Mouse (Mus musculus) liver, embryonic 11.5 days (tissue): ENCODE results near the gene Foxa3. TPM values are rescaled to one million over a fixed set of nuclear protein-coding genes. Genes with fewer than 3 reads are reported as not detected.
"Not testable (repeated sequence)": the region's sequence is repeated elsewhere in the genome, so short reads cannot be mapped to it uniquely, and the experiment has no call there.

Experiments
- ATAC-seq: fragments of 200-750 bp; cut with Nextera tagmentation; replicated peaks from 2 replicates; pipeline ENCODE4 v1.8.0; 2017; ENCODE audit warnings: moderate number of reproducible peaks, mild to moderate bottlenecking, moderate TSS enrichment, moderate library complexity; ENCODE audit not compliant: low FRiP score
- DNase-seq: peaks from one replicate; pipeline ENCODE4 v3.0.0-alpha.2; 2017; ENCODE audit warnings: low spot score
- H3K27ac ChIP-seq: fragments of 300-500 bp; sonication (generic); 2 replicates; pipeline ENCODE4 v1.5.1; 2014; ENCODE audit warnings: mild to moderate bottlenecking, low read depth, low read length, control low read depth
- H3K27me3 ChIP-seq: fragments of 300-500 bp; sonication (generic); replicated peaks from 2 replicates; pipeline ENCODE4 v1.6.1; 2014; ENCODE audit warnings: low read length, mixed read lengths; ENCODE audit not compliant: control insufficient read depth, insufficient read depth
- H3K36me3 ChIP-seq: fragments of 300-500 bp; sonication (generic); 2 replicates; pipeline ENCODE4 v1.6.1; 2014; ENCODE audit warnings: mild to moderate bottlenecking, low read length, moderate library complexity, mixed read lengths; ENCODE audit not compliant: control insufficient read depth, insufficient read depth
- H3K4me1 ChIP-seq: fragments of 300-500 bp; sonication (generic); replicated peaks from 2 replicates; pipeline ENCODE4 v1.6.1; 2014; ENCODE audit warnings: low read length, mixed read lengths; ENCODE audit not compliant: control insufficient read depth, insufficient read depth
- H3K4me2 ChIP-seq: fragments of 300-500 bp; sonication (generic); 2 replicates; pipeline ENCODE4 v1.6.1; 2014; ENCODE audit warnings: mild to moderate bottlenecking, control low read depth, moderate library complexity
- H3K4me3 ChIP-seq: fragments of 300-500 bp; sonication (generic); 2 replicates; pipeline ENCODE4 v1.5.1; 2014; ENCODE audit warnings: low read depth, low read length, control low read depth
- H3K9ac ChIP-seq: fragments of 300-500 bp; sonication (generic); 2 replicates; pipeline ENCODE4 v1.6.1; 2014; ENCODE audit warnings: low read depth, low read length, control low read depth
- H3K9me3 ChIP-seq: fragments of 300-500 bp; sonication (generic); 2 replicates; pipeline ENCODE4 v1.6.1; 2016; ENCODE audit warnings: low read length, inconsistent platforms, mixed read lengths; ENCODE audit not compliant: control insufficient read depth
- WGBS: fragments of 180-500 bp; shearing (Covaris S2); extraction: QIAGEN DNeasy Blood & Tissue Kit; methylation state at CpG from one replicate; pipeline ENCODE4 v1.1.7; 2014; 5-methylcytosine and 5-hydroxymethylcytosine counted together
- polyA plus RNA-seq: library from polyadenylated mRNA; unstranded; fragments of >200 nt; fragmentation: Nextera tagmentation; extraction: Ambion mirVana; gene quantifications from 2 replicates; pipeline ENCODE4 v1.2.1, GENCODE M21; 2014

Foxa3 gene
- polyA plus RNA-seq, result 29.7 and 32.0 TPM in 2 replicates

DNA sequence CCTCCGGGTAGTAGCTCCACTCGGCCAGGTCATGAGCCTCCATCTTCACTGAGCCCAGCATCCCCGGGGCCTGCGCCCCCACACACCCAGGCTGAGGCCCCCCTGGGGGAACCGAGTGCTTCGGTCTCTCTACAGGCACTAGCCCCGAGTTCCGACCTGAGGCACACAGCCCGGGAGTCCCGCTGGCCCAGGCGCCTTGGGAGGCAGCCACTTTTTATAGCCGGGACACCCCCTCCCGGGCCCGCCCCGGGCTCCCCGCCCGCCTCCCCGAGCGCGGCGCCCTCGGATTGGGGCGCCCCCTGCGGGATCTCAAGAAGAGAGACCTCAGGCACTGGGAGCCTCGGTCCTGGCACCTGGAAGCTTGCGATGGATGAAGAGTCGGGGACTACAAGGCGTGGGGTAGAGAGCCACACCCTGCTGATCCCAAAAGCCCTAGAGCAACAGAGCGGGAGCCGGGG is at the start of gene Foxa3:
Gene Foxa3 (minus strand): TSS at position 182 of the 458 bp plus-strand sequence.
- peak within 1 kb of the TSS; percentile 62; the same call in 1 of the 2 replicates for H3K27ac ChIP-seq
- WGBS, result 4% methylated on average over 30 of the region's 30 CpGs
- DNase-seq, result no peak

DNA sequence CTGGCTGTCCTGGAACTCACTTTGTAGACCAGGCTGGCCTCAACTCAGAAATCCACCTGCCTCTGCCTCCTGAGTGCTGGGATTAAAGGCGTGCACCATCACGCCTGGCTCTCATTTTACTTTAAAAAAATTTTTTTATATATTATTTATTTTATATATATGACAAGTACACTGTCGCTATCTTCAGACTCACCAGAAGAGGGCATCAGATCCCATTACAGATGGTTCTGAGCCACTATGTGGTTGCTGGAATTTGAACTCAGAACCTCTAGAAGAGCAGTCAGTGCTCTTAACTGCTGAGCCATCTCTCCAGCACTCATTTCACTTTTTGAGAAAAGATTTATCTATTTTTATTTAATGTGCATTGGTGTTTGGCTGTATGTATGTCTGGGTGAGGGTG is 47.7 kb upstream of the Foxa3 start:
- H3K27ac ChIP-seq, H3K4me2 ChIP-seq, DNase-seq, H3K4me3 ChIP-seq, ATAC-seq, H3K9ac ChIP-seq, H3K36me3 ChIP-seq, H3K4me1 ChIP-seq, H3K9me3 ChIP-seq: not testable (repeated sequence)
- 48% methylated on average over 3 of the region's 3 CpGs for WGBS
- H3K27me3 ChIP-seq, result peaks cover 15% of the 10 kb centered on the region

More for the DNA sequence above, at the start of gene Foxa3:
- H3K4me2 ChIP-seq, result peak within 1 kb of the TSS; percentile 96
- peak within 1 kb of the TSS; percentile 98 for H3K4me3 ChIP-seq
- ATAC-seq, result peak; percentile 30
- H3K4me1 ChIP-seq, result peaks cover 22% of the 10 kb centered on the region
- peaks cover 36% of the 10 kb centered on the region for H3K27me3 ChIP-seq
- no peaks in the 10 kb centered on the region; the same call in 1 of the 2 replicates for H3K36me3 ChIP-seq
- H3K9ac ChIP-seq, result peak within 1 kb of the TSS; percentile 95
- no peaks in the 10 kb centered on the region for H3K9me3 ChIP-seq

DNA sequence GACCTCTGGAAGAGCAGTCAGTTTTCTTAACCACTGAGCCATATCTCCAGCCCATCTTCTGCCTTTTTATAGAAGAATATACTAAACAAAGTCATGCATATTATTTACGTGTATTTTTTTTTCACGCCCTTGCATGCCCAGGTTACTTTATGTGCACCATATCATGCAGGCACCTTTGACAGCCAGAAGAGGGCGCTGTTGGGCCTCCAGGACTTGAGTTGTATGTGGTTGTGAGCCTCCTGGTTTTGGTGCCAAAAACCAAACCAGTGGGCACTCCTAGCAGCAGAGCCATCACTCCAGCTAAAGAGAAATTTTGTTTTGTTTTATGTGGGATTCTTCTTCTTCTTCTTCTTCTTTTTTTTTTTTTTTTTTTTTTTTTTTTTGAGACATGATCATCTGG is 46.2 kb upstream of the Foxa3 start:
- WGBS, result 39% methylated on average over 3 of the region's 3 CpGs
- Histone ChIP-seq H3K36me3 (no peaks in the 10 kb centered on the region), H3K4me2 (no peak overlapping the region), H3K9me3 (no peaks in the 10 kb centered on the region), H3K9ac (no peak overlapping the region), H3K4me1 (0 out of 2 replicates have a peak, but pooled peaks cover 2% of the 10 kb centered on the region), H3K4me3 (no peak overlapping the region), H3K27me3 (peaks cover 30% of the 10 kb centered on the region), H3K27ac (no peak overlapping the region)
- no peak for DNase-seq
- ATAC-seq, result no peak

DNA sequence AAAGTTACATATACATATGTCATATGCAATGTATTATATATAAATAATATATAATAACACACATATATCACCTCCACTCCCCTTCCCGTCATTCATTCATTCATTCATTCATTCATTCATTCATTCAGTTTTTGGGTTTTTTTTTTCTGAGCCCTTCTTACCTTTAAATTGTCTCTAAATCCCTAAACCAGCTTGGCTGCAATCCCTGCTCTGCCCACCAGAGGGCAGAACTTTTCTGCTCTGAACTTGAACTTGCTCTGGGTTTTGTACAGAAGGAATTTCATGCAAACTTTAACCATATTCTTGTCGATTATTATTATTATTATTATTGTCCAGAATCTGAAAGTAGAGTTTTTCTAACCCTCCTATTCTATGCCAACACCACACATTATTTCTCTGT is 45.4 kb upstream of the Foxa3 start:
- H3K9me3 ChIP-seq, result no peaks in the 10 kb centered on the region
- no peak for DNase-seq
- H3K4me1 ChIP-seq, result 0 out of 2 replicates have a peak, but pooled peaks cover 2% of the 10 kb centered on the region
- no peak overlapping the region for H3K4me2 ChIP-seq
- H3K27ac ChIP-seq, result no peak overlapping the region
- peaks cover 37% of the 10 kb centered on the region for H3K27me3 ChIP-seq
- no peak overlapping the region for H3K4me3 ChIP-seq
- WGBS, result 0% methylated on average over 2 of the region's 2 CpGs
- H3K36me3 ChIP-seq, result no peaks in the 10 kb centered on the region
- no peak for ATAC-seq
- no peak overlapping the region for H3K9ac ChIP-seq

DNA sequence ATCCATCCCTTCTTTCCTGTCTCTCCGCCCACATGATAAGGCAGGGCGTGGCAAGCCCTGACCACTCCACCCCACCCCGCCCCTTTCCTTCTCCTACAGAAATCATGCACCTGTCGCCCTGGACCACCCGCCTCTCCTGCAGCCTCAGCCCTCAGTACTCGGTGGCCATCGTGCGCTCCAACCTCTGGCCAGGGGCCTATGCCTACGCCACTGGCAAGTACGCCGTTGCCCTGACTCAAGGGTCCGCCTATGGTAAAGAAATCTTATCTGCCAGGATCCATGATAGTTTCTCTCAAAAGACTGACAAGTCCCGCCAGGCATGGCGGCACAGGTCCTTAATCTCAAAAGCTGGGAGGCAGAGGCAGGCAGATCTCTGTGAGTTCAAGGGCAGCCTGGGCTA is 44.6 kb upstream of the Foxa3 start:
- Histone ChIP-seq H3K9ac (no peak overlapping the region), H3K4me2 (no peak overlapping the region), H3K4me1 (0 out of 2 replicates have a peak, but pooled peaks cover 2% of the 10 kb centered on the region), H3K4me3 (no peak overlapping the region), H3K36me3 (no peaks in the 10 kb centered on the region), H3K9me3 (no peaks in the 10 kb centered on the region), H3K27ac (no peak overlapping the region), H3K27me3 (peaks cover 40% of the 10 kb centered on the region)
- DNase-seq (no peak), ATAC-seq (no peak)
- 55% methylated on average over 13 of the region's 14 CpGs for WGBS

DNA sequence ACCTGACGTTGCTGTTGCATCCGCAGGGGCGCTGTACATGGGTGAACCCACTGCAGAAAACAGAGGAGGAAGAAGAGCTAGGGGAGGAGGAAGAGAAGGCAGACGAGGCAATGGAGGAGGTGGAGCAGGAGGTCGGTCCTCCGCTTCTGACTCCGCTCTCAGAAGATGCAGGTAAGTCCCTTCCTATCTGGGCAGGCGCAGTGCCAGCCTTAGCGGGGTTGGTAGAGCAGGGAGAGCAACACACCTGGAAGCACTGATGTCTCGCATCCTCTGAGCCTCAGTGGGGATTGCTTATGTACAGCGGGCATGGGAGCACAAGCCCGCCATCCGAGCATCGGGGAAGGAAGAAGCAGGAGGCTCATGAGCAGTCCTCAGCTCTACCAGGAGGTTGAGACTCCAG is 43.7 kb upstream of the Foxa3 start:
- 0 out of 2 replicates have a peak, but pooled peaks cover 2% of the 10 kb centered on the region for H3K4me1 ChIP-seq
- DNase-seq, result no peak
- H3K4me2 ChIP-seq, result no peak overlapping the region
- H3K4me3 ChIP-seq, result no peak overlapping the region
- no peaks in the 10 kb centered on the region for H3K9me3 ChIP-seq
- WGBS, result 31% methylated on average over 14 of the region's 14 CpGs
- peaks cover 40% of the 10 kb centered on the region for H3K27me3 ChIP-seq
- no peak overlapping the region for H3K9ac ChIP-seq
- H3K36me3 ChIP-seq, result no peaks in the 10 kb centered on the region
- no peak overlapping the region for H3K27ac ChIP-seq
- no peak for ATAC-seq

DNA sequence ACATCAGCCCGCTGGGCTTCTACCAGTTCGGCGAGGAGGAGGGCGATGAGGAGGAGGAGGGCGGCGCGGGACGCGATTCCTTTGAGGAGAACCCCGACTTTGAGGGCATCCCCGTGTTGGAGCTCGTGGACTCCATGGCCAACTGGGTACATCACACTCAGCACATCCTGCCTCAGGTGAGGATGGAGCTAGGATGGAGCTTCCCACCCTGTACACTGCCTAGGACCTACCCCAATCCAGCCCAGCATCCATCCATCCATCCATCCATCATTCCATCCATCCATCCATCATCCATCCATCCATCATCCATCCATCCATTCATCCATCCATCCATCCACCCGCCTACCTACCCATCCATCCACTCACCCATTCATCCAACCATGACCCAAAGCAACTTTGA is 42.6 kb upstream of the Foxa3 start:
- 40% methylated on average over 13 of the region's 13 CpGs for WGBS
- Histone ChIP-seq H3K4me1 (0 out of 2 replicates have a peak, but pooled peaks cover 2% of the 10 kb centered on the region), H3K27me3 (peaks cover 40% of the 10 kb centered on the region), H3K27ac (no peak overlapping the region), H3K4me3 (no peak overlapping the region), H3K4me2 (no peak overlapping the region; the same call in 1 of the 2 replicates), H3K9ac (no peak overlapping the region), H3K9me3 (no peaks in the 10 kb centered on the region), H3K36me3 (no peaks in the 10 kb centered on the region)
- DNase-seq (no peak), ATAC-seq (no peak)

DNA sequence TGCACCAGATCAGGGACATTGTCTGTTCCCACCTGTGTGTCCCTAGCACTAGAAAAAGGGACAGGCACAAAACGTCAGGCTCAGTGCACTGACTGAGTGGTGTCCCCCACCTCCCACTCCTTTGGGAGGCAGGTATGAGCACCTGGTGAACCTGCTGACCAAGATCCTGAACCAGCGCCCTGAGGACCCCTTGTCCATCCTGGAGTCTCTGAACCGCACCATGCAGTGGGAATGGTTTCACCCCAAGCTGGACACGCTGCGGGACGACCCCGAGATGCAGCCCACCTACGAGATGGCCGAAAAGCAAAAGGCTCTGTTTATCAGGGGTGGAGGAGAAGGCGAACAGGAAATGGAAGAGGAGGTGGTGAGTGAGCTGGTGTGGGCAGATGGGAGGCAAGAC is 34.1 kb upstream of the Foxa3 start:
- no peak for DNase-seq
- no peak overlapping the region for H3K27ac ChIP-seq
- peaks cover 5% of the 10 kb centered on the region; the same call in 1 of the 2 replicates for H3K36me3 ChIP-seq
- H3K9ac ChIP-seq, result no peak overlapping the region
- H3K4me3 ChIP-seq, result no peak overlapping the region
- no peaks in the 10 kb centered on the region for H3K9me3 ChIP-seq
- H3K27me3 ChIP-seq, result no peaks in the 10 kb centered on the region
- H3K4me1 ChIP-seq, result no peaks in the 10 kb centered on the region
- 76% methylated on average over 10 of the region's 10 CpGs for WGBS
- H3K4me2 ChIP-seq, result no peak overlapping the region
- no peak for ATAC-seq

DNA sequence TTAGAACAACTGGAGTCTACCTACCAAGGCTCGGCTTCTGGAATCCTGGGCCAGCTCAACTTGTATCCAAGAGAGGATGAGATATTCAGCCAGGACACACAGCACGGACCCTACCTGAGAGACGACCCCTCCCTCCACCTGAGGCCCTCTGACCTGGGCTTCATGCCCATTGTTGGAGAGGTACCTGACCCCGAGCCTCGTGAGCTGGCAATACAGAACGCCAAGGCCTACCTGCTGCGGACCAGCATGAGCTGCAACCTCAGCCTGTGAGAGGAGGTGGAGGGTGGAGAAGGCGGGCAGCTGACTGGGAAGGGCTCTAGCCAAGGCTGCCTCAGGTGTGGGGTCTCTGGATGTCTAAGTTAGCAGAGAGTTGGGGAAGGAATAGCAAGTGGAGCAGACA is 31.8 kb upstream of the Foxa3 start:
- H3K9ac ChIP-seq, result no peak overlapping the region
- H3K4me1 ChIP-seq, result no peaks in the 10 kb centered on the region
- H3K36me3 ChIP-seq, result peaks cover 15% of the 10 kb centered on the region
- no peaks in the 10 kb centered on the region for H3K27me3 ChIP-seq
- no peak overlapping the region for H3K27ac ChIP-seq
- 93% methylated on average over 8 of the region's 8 CpGs for WGBS
- no peaks in the 10 kb centered on the region for H3K9me3 ChIP-seq
- ATAC-seq (no peak), DNase-seq (no peak)
- H3K4me3 ChIP-seq, result no peak overlapping the region
- no peak overlapping the region for H3K4me2 ChIP-seq
